Mouse (Mus musculus) heart, postnatal 0 days (tissue): ENCODE data around the gene Fam234b.

Source experiments
- CTCF ChIP-seq: IDR thresholded peaks from 2 replicates; pipeline ENCODE4 v1.5.1; 2016; ENCODE audit warnings: antibody characterized with exemption, control low read depth, low read depth
- EP300 ChIP-seq: IDR thresholded peaks from 2 replicates; pipeline ENCODE4 v1.6.1; 2016; ENCODE audit warnings: antibody characterized with exemption, low read depth

DNA sequence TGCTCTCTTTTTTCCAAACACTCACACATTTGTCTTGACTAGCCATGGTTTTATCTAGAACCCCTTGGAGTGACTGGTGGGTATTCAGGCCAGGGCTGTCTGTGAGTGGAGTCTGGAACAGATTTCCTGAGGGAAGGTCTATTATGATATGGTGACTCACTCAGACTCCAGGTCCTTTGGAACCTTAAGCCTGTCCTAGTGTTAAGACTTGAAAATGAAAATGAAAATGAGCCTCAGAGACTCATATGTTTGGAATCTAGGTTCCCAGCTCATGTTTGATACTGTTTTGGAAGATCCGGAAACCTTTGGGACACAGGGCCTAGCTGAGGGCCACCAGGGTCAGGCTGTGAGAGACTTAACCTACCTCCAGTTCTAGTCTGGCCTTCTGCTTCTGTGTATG is 68.3 kb downstream of the Fam234b start:
- no peak for TF ChIP-seq CTCF
- TF ChIP-seq EP300: no peak
